In the genomic region with DNA sequence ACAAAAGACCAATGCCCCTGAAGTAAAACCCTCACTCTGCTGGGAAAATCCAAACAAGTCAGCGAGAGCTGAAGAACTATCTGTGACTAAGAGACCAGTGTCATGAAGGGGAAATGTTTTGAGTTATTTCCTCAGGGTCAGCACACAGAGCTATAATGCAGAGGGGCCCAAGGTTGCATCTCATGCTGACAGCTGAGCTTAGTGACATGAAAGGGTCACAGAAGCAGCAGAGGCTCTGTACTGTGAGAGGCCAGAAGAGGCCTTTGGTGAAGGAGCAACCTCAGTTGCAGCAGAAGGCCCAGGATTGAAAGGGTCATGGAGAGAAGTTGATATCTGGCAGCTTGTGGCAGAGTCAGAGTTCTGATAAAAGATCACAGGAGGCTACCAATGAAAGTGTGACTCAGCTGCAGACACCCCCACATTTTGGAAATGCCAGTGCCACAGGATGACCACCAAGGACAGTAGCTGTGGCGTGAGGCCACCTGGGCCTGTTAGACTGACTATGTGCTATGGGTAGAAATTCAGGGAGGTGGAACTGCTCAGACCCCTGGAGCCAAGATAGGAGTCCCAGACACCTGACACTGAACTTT, we compare ENCODE assay signal across 19 mouse cellular contexts. TPM values are rescaled to one million over a fixed set of nuclear protein-coding genes. Genes with fewer than 3 reads are reported as not detected.
DNase-seq lines count a peak whose midpoint lies in the region; ATAC-seq lines count a peak whose summit lies in the region.
"Had no signal": no experiment of that assay in that cellular context is flagged by ENCODE, and none has a peak within 500 bp of the region (broad histone marks: within the 10 kb centered on the region; RNA-seq: fewer than 3 reads in every experiment).

No protein-coding gene starts in this region.

- peak; percentile 1 for DNase-seq in gastrocnemius, postnatal 25 days
- no peak for DNase-seq in gastrocnemius, postnatal 36 days
- DNase-seq in adrenal gland, adult 2 months: peak; percentile 86
- peak; percentile 60 for DNase-seq in adrenal gland, postnatal 10 days
- DNase-seq in adrenal gland, postnatal 36 days: peak; percentile 65 to 79
- DNase-seq in layer of hippocampus, postnatal 36 days: no peak
- DNase-seq: B cell, adult 2 months; cerebellum, adult 11 months; cerebellum, adult 2 months; cerebellum, adult 9-11 months; cerebellum, postnatal 25 days; embryo, embryonic 11 days; gastrocnemius, postnatal 10 days; heart, adult 2 months; kidney, adult 2 months had no signal

- ATAC-seq in CD4-positive, CD25-positive, alpha-beta regulatory T cell, adult 4 months: no peak
- ATAC-seq: forebrain, embryonic 13.5 days; forebrain, embryonic 16.5 days; intestine, postnatal 0 days had no signal

- intact Hi-C loops in gastrocnemius, postnatal 36 days (cut with DNase I): no loop called here

RNA-seq across cellular contexts. Expression of a gene that starts 29.1 kb away (rescaled TPM):
- 1 to 10 TPM; 2.2 to 2.4 TPM for total RNA-seq in gastrocnemius, postnatal 25 days (2021)
- total RNA-seq in gastrocnemius, postnatal 36 days (2021): 1 to 10 TPM; 2.0 to 2.6 TPM
- 10 to 100 TPM; 77.0 to 85.2 TPM for total RNA-seq in adrenal gland, adult 2 months (2021)
- 72.9 and 82.2 TPM in 2 replicates for polyA plus RNA-seq in adrenal gland, adult 2 months (2012; rRNA removed)
- 10 to 100 TPM; 33.4 to 40.4 TPM for total RNA-seq in adrenal gland, postnatal 10 days (2021)
- 10 to 100 TPM; 75.6 to 78.0 TPM for total RNA-seq in adrenal gland, postnatal 36 days (2021)
- 1 to 10 TPM; 1.5 to 2.2 TPM for polyA plus RNA-seq in CD4-positive, CD25-positive, alpha-beta regulatory T cell, adult 4 months (2017; shearing (Covaris generic))
- total RNA-seq in layer of hippocampus, postnatal 36 days (2021): 1 to 10 TPM; 1.4 to 1.6 TPM

Comparison
In these comparisons a context has a peak if more than half of its experiments do, and no peak if none do; other contexts are left out.
1. DNase-seq: peak in gastrocnemius, postnatal 25 days (single experiment), adrenal gland, adult 2 months (single experiment), adrenal gland, postnatal 10 days (single experiment) and adrenal gland, postnatal 36 days (2 of 2); none in gastrocnemius, postnatal 36 days (0 of 2) and layer of hippocampus, postnatal 36 days (0 of 2).
2. RNA of a gene that starts 29.1 kb away (total RNA-seq): 77.0 to 85.2 TPM in adrenal gland, adult 2 months, 75.6 to 78.0 TPM in adrenal gland, postnatal 36 days and 33.4 to 40.4 TPM in adrenal gland, postnatal 10 days; 2.0 to 2.6 TPM in gastrocnemius, postnatal 36 days, 2.2 to 2.4 TPM in gastrocnemius, postnatal 25 days and 1.4 to 1.6 TPM in layer of hippocampus, postnatal 36 days; every median in the first group is over 4 times any median in the second.